Mouse (Mus musculus) intestine, embryonic 14.5 days (tissue): ENCODE data around the gene Meis2. TPM values are rescaled to one million over a fixed set of nuclear protein-coding genes. Genes with fewer than 3 reads are reported as not detected.

Experiments used
- ATAC-seq: fragments of 200-750 bp; cut with Nextera tagmentation; replicated peaks from 2 replicates; pipeline ENCODE4 v1.8.0; 2017; ENCODE audit warnings: low read depth, moderate number of reproducible peaks, moderate TSS enrichment, moderate library complexity; ENCODE audit not compliant: low FRiP score, low TSS enrichment
- DNase-seq: peaks from one replicate; pipeline ENCODE4 v3.0.0-alpha.2; 2018; ENCODE audit warnings: low spot score
- H3K27ac ChIP-seq: fragments of 300-500 bp; sonication (generic); 2 replicates; pipeline ENCODE4 v1.5.1; 2014; ENCODE audit warnings: low read depth, mild to moderate bottlenecking, control low read depth
- H3K27me3 ChIP-seq: fragments of 300-500 bp; sonication (generic); replicated peaks from 2 replicates; pipeline ENCODE4 v1.6.1; 2014; ENCODE audit warnings: low read length, control low read depth; ENCODE audit not compliant: control insufficient read depth, insufficient read depth
- H3K36me3 ChIP-seq: fragments of 300-500 bp; sonication (generic); 2 replicates; pipeline ENCODE4 v1.6.1; 2014; ENCODE audit warnings: low read length, control low read depth; ENCODE audit not compliant: control insufficient read depth, insufficient read depth
- H3K4me1 ChIP-seq: fragments of 300-500 bp; sonication (generic); replicated peaks from 2 replicates; pipeline ENCODE4 v1.6.1; 2014; ENCODE audit warnings: low read length, control low read depth, mixed read lengths; ENCODE audit not compliant: control insufficient read depth, insufficient read depth
- H3K4me2 ChIP-seq: fragments of 300-500 bp; sonication (generic); 2 replicates; pipeline ENCODE4 v1.6.1; 2014; ENCODE audit warnings: low read length
- H3K4me3 ChIP-seq: fragments of 300-500 bp; sonication (generic); 2 replicates; pipeline ENCODE4 v1.5.1; 2014; ENCODE audit warnings: low read depth, low read length, control low read depth, mixed read lengths
- H3K9ac ChIP-seq: fragments of 300-500 bp; sonication (generic); 2 replicates; pipeline ENCODE4 v1.6.1; 2014; ENCODE audit warnings: mild to moderate bottlenecking, low read length
- H3K9me3 ChIP-seq: fragments of 300-500 bp; sonication (generic); 2 replicates; pipeline ENCODE4 v1.6.1; 2016; ENCODE audit warnings: low read length, control low read depth; ENCODE audit not compliant: control insufficient read depth
- WGBS: fragments of 180-500 bp; shearing (Covaris S2); extraction: QIAGEN DNeasy Blood & Tissue Kit; methylation state at CpG from one replicate; pipeline ENCODE4 v1.1.7; 2014; 5-methylcytosine and 5-hydroxymethylcytosine counted together
- polyA plus RNA-seq: library from polyadenylated mRNA; unstranded; fragments of >200 nt; fragmentation: Nextera tagmentation; extraction: Ambion mirVana; gene quantifications from 2 replicates; pipeline ENCODE4 v1.2.1, GENCODE M21; 2014

Gene Meis2
- polyA plus RNA-seq, 1 experiment from 2014 or later = 67.3 TPM

DNA sequence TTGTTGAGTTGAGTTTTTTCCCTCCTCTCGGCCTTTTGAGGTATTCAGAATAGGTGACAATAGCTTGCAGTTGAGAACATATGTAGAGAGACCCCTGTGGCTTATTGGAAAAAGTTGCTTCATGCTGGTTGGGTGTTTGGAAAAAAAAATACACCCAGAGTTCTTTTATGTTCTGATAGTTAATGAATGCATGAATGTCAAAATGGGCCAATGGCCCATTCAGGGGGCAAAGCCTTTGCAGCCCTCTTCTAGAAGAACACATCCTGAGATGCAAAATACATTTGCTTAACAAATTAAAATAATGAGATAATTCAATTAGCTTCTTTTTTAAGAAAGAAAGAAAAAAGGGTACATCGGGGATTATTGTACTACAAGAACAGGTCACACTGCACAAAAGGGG, 69.2 kb downstream of the Meis2 start:
- no peak overlapping the region for H3K27ac ChIP-seq
- no peak overlapping the region for H3K9ac ChIP-seq
- H3K4me2 ChIP-seq = no peak overlapping the region
- no peak overlapping the region for H3K4me3 ChIP-seq
- H3K4me1 ChIP-seq = peaks cover 8% of the 10 kb centered on the region; the same call in 1 of the 2 replicates
- no peaks in the 10 kb centered on the region for H3K9me3 ChIP-seq
- H3K27me3 ChIP-seq = no peaks in the 10 kb centered on the region
- WGBS = 90% methylated on average over 2 of the region's 2 CpGs
- H3K36me3 ChIP-seq = peaks cover 57% of the 10 kb centered on the region
- ATAC-seq (no peak), DNase-seq (no peak)

DNA sequence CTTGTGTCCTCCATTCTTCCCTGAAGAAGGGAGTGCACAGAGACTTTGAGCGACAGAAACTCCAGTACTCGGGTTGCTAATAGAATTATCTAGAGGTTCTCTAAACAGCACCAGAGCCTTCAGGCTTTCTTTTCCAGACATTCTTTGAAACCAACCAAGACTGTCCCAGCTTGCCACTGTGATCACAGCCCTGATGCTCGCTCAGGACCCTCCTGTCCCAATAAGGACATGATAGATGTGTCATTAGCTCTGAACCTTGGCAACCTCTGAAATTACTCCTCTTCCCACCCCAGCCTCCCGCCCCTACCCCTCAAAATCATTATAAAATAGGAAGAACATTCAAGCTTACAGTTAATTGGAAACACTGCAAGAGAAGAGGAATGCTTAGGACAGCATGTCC, 71.8 kb downstream of the Meis2 start:
- 75% methylated on average over 4 of the region's 4 CpGs for WGBS
- ATAC-seq (no peak), DNase-seq (no peak)
- no peak overlapping the region for H3K27ac ChIP-seq
- no peak overlapping the region for H3K9ac ChIP-seq
- no peaks in the 10 kb centered on the region for H3K9me3 ChIP-seq
- H3K27me3 ChIP-seq = no peaks in the 10 kb centered on the region
- no peak overlapping the region for H3K4me3 ChIP-seq
- H3K4me2 ChIP-seq = no peak overlapping the region
- H3K36me3 ChIP-seq = peaks cover 50% of the 10 kb centered on the region
- peaks cover 1% of the 10 kb centered on the region; the same call in 1 of the 2 replicates for H3K4me1 ChIP-seq

DNA sequence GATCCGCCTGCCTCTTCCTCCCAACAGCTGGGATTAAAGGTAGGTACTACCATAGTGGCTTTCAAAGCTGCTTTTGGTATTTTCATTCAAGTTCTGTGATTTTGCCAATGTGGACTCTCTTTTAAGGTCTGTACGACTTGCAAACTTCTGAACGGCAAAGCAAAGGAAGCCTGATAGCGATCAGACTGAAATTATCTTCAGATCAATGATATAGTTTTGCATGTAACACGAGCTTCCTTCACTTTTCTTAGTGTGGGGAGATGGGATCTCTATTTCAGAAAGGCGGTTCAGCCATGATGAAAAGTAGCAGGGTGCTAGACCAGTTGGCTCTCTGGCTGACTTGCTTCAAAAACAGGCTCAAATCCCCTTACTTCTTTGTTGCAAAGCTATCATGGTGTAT, 76.4 kb downstream of the Meis2 start:
- H3K9me3 ChIP-seq = no peaks in the 10 kb centered on the region
- peaks cover 22% of the 10 kb centered on the region for H3K36me3 ChIP-seq
- H3K4me2 ChIP-seq = no peak overlapping the region
- ATAC-seq (no peak), DNase-seq (no peak)
- no peaks in the 10 kb centered on the region for H3K27me3 ChIP-seq
- 95% methylated on average over 6 of the region's 6 CpGs for WGBS
- no peak overlapping the region for H3K9ac ChIP-seq
- no peak overlapping the region for H3K27ac ChIP-seq
- no peak overlapping the region for H3K4me3 ChIP-seq
- H3K4me1 ChIP-seq = peaks cover 5% of the 10 kb centered on the region; the same call in 1 of the 2 replicates

DNA sequence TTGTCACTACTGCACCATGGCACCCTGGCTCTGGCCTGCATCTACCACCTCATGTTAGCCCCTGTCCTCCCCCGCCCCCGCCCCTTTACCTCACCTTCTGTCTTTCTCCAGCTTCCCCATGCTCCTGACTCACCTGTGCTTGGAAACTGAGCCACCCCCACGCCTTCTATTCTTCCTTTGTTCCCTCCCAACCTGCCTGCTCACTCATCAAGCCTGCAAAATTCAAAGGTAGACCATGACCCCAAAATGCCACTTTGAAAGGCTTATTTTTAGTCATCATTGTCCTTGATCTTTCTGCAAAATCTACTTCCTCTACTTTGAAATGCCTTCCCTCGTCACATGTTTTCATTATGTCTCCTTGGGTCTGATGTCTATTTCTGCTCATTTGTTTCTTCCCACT, 77.2 kb downstream of the Meis2 start:
- H3K27me3 ChIP-seq = no peaks in the 10 kb centered on the region
- no peak overlapping the region for H3K4me2 ChIP-seq
- H3K4me3 ChIP-seq = no peak overlapping the region
- peaks cover 5% of the 10 kb centered on the region; the same call in 1 of the 2 replicates for H3K4me1 ChIP-seq
- DNase-seq (no peak), ATAC-seq (no peak)
- H3K9ac ChIP-seq = no peak overlapping the region
- WGBS = 91% methylated on average over 4 of the region's 4 CpGs
- H3K9me3 ChIP-seq = no peaks in the 10 kb centered on the region
- H3K27ac ChIP-seq = no peak overlapping the region
- peaks cover 14% of the 10 kb centered on the region for H3K36me3 ChIP-seq

DNA sequence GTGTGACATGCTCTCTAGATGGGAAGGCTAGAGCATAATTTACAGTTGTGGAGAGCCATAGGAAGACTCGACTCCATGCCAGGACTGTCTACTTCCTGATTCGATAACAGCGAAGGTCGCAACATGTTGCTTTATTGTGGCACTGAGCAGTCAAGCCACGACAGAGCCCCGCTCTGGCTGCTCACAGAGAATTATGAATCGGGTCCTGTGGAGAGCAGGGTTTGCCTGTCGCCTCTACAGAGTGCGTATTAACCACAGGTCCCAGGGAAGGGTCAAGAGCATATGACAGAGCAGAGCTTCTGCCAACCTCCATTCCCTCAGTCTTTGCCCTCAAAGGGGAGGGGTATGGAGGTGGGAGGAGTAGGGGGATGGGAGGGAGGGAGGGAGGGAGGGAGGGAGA, 80.7 kb downstream of the Meis2 start:
- ATAC-seq (no peak), DNase-seq (no peak)
- no peak overlapping the region for H3K27ac ChIP-seq
- H3K9ac ChIP-seq = no peak overlapping the region
- H3K4me1 ChIP-seq = peaks cover 5% of the 10 kb centered on the region; the same call in 1 of the 2 replicates
- no peaks in the 10 kb centered on the region for H3K9me3 ChIP-seq
- H3K27me3 ChIP-seq = no peaks in the 10 kb centered on the region
- no peak overlapping the region for H3K4me3 ChIP-seq
- peaks cover 16% of the 10 kb centered on the region; the same call in 1 of the 2 replicates for H3K36me3 ChIP-seq
- 59% methylated on average over 9 of the region's 9 CpGs for WGBS
- H3K4me2 ChIP-seq = no peak overlapping the region

DNA sequence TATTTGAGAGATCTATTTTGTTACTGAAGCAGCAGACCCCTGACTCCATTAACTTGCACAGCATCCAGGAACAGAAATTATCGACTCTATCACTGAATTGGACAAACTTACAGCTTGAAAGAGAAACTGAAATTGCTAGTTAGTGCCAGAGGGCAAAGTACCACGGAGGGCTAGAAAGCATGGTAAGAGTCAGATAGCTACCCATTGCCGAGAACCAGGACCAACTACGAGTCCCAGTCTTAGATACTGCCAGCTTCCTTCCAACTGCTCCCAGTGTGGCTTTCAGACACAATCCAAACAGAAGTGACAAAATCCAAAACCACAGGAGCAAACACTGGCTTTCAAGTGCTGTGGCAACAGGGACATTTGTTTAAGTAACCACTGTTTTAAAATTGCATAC, 81.2 kb downstream of the Meis2 start:
- H3K36me3 ChIP-seq = peaks cover 19% of the 10 kb centered on the region
- H3K9me3 ChIP-seq = no peaks in the 10 kb centered on the region
- 74% methylated on average over 4 of the region's 4 CpGs for WGBS
- no peak overlapping the region for H3K4me3 ChIP-seq
- peaks cover 5% of the 10 kb centered on the region; the same call in 1 of the 2 replicates for H3K4me1 ChIP-seq
- no peak overlapping the region for H3K4me2 ChIP-seq
- DNase-seq (no peak), ATAC-seq (no peak)
- no peak overlapping the region for H3K9ac ChIP-seq
- H3K27me3 ChIP-seq = no peaks in the 10 kb centered on the region
- H3K27ac ChIP-seq = no peak overlapping the region

DNA sequence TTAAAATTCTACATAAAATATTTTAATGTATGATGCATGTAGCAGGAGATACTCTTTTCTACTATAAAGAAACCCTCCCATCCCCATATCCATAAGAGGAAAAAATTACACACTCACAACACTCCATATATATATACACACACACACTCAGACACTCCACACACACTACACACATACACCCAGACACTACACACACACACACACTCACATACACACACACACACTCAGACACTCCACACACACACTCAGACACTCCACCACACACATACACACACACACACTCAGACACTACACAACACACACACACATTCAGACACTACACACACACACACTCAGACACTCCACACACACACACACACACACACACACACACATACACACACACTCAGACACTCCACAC, 85.1 kb downstream of the Meis2 start:
- Histone ChIP-seq H3K27me3 (no peaks in the 10 kb centered on the region), H3K27ac (no peak overlapping the region), H3K36me3 (peaks cover 26% of the 10 kb centered on the region), H3K4me3 (no peak overlapping the region), H3K4me2 (no peak overlapping the region), H3K9me3 (no peaks in the 10 kb centered on the region), H3K4me1 (0 out of 2 replicates have a peak, but pooled peaks cover 2% of the 10 kb centered on the region), H3K9ac (no peak overlapping the region)
- DNase-seq (no peak), ATAC-seq (no peak)

DNA sequence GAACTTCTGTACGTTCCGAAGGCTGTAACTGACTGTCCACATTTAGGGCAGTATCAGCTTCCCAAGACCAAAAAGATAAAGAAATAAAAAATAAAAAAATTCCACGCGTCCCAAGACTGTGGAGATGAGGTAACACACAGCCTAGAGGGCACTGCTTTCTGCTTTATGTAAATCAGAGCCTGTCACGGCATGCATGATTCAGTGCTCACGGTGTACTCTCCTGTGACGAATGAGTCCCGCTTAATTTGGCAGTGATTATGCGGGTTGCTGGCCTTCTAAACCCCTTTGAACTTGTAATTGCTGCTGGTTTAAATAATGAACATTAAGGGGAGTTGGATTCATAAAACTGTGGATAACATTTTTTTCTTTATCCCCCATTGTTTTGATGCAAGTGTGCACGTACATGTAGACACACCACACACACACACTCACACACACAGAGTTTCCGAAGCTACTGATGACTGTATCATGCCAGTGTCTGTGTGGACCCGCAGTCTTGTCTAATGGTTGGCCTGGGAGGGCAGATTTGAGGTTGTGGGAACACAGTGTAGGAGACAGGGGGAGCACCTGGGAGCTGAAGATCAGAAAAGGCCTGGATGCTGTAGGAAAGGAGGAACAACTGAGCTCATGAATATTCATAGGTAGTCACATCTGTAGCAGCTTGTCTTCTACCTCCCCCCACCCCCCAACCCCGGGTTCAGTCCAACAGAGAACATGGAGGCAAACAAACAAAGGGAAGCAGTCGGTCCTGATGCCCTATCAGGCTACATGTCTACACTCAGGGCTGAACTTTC, 85.8 kb downstream of the Meis2 start:
- Histone ChIP-seq H3K36me3 (peaks cover 31% of the 10 kb centered on the region), H3K4me2 (no peak overlapping the region), H3K27me3 (no peaks in the 10 kb centered on the region), H3K4me3 (no peak overlapping the region), H3K9ac (no peak overlapping the region), H3K27ac (no peak overlapping the region), H3K9me3 (no peaks in the 10 kb centered on the region), H3K4me1 (no peaks in the 10 kb centered on the region)
- WGBS = 68% methylated on average over 14 of the region's 14 CpGs
- DNase-seq (no peak), ATAC-seq (no peak; the same call in 1 of the 2 replicates)

DNA sequence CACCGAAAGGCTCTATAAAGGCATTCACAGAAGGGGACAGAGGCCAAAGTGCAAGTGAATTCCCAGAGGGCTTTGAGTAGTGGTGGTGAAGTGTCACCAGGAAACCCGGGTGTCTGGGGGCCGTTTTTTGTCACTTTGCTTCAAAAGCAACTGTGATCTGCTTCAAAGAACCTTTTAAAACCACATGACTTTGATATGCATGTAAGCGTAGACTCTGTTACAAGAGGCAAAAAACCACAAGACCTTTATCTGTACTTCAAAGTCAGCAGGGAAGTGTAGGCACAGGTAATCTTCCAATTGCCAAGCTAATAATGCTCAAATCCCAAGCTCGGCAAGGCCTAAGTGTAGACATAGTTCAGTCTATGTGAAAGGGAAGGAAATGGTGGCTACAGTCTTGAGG, 87.0 kb downstream of the Meis2 start:
- Histone ChIP-seq H3K36me3 (peaks cover 31% of the 10 kb centered on the region), H3K27me3 (no peaks in the 10 kb centered on the region), H3K4me2 (no peak overlapping the region), H3K4me3 (no peak overlapping the region), H3K9me3 (no peaks in the 10 kb centered on the region), H3K9ac (no peak overlapping the region), H3K27ac (no peak overlapping the region), H3K4me1 (no peaks in the 10 kb centered on the region)
- no peak for ATAC-seq
- WGBS = 47% methylated on average over 5 of the region's 5 CpGs
- DNase-seq = no peak
